Mouse (Mus musculus) lung, postnatal 25 days (tissue): ENCODE results near the gene Hpn.

Source experiments
- DNase-seq: peaks from one replicate; pipeline ENCODE4 v3.0.0; 2022; ENCODE audit warnings: low spot score

Hpn gene

DNA sequence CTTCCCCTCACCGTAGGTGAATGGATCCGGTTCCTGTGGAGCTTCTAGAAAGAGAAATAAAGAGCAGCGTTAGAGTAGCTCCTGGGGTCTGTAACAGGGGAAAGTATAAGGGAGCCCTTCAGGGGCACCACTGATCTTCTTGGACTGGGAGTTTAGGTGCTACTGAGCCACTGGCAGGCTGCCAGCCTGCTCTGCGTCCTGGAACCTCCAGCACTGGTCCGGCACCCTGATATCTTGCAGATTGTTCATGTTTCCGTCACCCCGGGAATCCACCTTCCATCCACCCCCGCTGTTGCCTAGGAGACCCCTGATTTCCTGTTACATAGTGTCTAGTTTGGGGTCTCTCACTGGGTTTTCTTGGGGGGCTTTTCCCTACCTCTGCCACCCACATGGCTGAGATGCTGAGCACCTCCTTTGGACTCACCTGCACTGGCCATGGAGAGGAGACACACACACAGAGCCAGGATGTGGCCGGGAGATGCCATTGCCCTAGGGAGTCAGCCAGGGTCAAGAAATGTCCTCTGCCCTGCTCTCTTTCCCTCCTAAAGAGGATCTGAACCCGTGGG is 61.1 kb downstream of the Hpn start:
- DNase-seq = no peak

DNA sequence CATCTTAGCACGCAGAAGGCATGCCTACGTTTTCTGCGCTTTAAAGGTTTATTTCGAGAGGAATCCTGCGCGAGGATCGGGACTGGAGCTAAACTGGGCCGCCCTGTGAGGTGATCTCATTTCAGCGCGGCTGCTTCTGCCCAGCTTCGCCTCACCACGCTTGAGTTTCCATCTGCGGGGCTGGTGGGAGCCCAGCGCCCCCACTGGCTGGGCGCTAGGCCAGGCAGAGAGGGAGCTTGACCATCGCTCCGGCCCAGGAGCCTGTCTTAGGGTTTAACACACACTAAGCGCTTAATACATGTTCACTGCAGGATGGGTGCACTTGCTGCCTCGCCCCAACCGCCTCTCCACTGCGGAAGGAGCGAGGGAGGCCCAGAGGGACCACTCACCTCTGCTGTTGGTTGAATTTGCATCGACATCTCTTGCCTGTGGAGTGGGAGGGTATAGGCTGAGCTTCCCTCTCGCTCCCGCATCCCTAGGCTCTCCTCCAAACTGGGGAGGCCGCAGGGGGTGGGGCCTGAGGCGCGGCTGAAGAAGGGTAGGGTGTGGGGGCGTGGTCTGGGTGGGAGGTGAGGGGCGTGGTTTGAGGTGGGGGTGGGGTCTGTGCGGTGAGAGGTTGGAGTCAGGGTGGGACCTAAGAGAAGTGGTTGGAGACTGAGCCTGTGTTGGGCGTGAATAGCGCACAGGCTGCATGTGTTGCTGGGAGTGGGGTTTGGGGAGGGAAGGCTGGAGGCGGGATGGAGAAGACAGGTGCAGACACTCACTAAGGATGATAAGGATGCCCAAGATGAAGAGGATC is 62.3 kb downstream of the Hpn start:
- no peak for DNase-seq

DNA sequence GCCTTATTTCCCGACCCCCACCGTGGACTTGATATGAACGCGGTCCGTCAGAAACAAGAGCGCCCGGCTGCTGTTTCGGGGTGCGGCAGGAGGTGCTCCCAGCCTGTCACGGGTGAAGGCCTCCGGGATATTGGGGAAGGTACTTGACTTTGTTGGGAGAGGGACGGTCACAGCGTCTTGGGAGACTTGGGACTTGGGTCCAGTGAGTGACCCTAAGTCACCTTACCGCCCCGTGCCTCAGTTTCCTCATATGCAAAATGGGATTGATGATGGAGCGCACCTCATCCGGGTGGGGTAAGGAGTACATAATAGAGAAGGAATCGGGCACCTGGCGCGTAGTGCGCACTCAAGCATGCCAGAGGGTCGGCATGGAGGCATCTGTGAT is 62.8 kb downstream of the Hpn start:
- no peak for DNase-seq

DNA sequence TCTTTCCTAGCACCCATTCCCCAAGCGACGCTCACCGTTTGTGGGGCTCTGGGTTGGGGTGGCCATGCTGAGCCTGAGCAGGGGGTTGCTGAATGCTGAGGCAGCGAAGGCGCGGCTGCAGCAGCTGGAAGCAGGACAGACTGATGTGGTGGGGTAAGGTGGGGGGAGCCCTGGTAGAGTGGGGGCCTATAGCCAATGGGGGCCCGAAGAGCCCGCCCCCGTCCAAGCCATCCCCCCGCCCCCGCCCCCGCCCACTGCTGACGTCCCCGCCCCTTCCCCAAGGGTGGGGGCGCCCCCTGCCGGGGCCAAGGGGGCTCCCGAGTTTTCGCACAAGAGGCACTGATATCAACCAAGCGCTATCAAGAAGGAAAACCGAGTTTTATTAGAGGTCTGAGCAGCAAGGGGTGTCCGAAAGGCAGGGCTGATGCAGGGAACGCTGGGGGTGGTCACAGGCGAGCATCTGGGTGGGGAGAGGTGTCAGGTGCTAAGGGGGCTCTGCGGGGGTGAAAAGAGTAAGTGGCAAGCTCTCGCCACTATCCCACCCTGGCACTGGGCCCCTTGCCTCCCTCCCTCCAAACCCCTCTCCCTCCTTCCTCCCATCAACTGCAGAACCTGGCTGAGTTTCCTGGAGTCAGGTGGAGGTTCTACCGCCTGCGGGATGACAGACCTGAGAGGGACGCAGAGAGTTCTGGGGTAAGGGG is 63.6 kb downstream of the Hpn start, which contains the start of gene Fxyd7:
TSS of gene Fxyd7 (minus strand) at position 147 of the 701 bp plus-strand sequence.
- no peak for DNase-seq

DNA sequence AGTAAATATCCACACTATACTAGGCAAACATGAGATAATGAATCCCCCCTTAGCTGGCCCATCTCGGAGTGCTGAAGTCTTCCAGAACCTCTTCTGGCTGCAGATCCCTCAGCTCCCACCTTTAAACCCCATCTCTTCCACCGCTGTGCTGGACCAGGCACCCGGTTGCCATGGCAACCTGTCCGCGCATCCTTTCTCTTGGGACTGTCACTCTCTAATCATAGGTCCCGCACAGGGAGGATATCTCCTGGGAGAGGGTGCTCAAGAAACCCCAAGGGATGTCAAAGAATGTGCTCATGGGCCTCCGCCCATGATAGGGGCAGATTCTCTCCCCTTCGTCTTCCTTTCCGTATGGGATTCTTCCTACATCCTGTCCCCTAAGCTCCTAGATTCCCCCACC is 64.2 kb downstream of the Hpn start:
- no peak for DNase-seq

DNA sequence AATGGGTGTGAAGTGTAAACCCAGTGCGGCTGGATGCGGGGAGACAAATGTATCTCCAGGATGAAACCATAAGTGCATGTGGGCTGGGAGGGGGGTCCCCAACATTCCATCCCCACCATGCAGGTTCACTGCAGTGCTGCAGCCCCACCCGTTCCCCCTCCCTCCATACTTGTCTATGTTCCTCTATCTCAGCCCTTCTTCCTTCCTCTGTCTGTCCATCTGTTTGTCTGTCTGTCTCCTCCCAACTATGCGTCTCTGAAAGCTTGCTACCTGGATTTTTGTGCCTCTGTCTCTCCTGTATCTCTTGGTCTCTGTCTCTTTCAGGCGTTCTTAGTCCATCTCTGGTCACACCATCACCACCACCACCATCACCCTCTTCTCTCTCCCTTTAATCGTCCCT is 64.6 kb downstream of the Hpn start:
- no peak for DNase-seq

DNA sequence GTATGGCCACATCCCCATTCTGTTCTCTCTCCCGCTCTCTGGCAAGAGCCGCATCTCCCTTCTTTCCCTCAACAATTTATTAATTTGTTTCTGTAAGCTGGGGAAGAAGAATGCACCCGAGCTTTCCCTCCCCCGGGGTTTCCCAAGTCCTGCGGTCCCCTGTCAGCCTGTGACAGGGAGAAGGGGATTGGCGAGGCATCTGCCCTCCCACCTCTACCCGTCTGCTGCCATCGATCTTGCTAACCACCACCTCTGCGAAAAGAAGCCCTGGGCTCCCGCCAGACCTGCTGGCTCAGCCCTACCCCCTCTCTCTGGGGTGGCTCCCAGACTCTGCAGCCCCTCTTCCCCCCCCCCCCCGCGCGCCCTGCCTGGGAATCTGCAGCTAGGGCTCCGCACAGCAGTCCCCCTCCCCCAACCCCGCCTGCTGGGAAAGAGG is 65.2 kb downstream of the Hpn start:
- DNase-seq = no peak

DNA sequence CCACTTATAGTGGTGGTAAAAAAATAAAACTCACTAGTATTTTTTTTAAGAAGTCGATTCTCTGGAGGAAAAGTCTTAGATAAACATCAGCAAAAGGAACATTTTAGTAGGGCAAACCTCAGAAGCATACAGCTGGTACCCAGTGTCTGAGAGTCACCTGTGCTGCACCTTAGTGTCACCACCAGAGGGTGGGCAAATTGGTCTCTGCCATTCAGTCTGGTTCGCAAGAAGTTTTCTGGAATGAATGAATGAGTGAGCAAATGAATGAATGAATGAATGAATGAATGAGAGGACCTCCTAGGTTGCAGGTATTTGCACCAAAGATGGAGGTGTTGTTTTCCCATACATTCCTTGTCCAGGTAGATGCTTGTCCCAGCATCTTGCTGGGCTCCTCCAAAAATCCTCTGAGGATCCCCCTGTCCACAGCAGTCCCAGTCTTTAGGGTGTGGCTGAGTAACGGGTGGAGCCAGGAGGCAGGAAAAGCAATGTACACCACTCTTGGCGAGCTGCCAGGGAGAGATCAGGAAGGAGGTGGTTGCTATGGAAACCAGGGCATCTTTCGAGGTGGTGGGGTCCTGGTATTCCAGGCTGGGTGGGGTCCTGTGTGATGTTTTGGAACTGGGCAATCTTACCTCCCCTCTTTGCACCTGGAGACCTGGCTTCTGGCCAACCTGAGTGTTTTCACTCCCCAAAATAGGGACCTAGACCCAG is 65.8 kb downstream of the Hpn start:
- DNase-seq = no peak
